Mouse (Mus musculus): ENCODE measurements around the gene BC017158. TPM values are rescaled to one million over a fixed set of nuclear protein-coding genes. Genes with fewer than 3 reads are reported as not detected.
"Not testable (repeated sequence)": the region's sequence is repeated elsewhere in the genome, so short reads cannot be mapped to it uniquely, and the experiment has no call there.

BC017158 gene
- polyA plus RNA-seq (2012; rRNA removed), result 25.9 and 53.1 TPM in 2 replicates

DNA sequence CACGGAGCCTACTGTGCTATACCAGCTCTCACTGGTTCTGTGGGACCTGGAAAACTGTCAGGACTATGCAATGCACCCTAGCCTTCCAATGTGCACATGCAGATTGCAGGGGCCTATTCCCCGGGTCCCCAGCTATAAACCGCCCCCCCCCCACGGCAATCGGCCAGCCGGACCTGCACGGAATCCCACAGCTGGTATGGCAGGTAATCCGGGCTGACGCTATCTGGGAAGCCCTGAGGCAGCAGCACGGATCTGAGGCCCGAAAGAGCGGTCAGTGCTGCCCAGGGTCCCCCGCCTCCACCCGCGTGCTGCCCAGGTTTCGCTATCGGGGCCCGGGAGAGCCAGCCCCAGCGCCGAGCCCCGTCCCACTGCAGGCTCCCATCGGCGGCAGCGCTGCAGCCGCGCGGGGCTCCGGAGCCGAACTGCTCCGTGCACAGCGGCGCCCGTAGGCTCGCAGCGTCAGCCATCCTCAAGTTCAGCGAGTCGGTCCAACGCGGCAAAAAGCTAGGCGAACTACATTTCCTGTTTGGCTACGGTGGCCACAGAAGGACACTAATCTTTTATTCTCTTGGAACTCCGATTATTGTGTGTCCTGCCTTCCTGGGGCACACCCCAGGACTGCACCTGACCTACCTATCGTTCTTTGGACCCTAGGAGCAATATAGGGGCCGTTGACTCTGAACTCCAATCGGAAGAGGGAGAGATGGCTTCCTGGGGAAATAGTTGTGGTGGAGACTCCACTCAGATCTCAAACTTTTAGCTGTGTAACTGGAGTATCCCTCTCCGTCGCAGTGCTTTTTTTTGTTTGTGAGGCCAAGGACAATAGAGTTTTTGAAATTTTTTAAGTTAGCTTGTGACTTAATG, at the start of gene BC017158:
Gene BC017158 (minus strand): TSS at position 554 of the 864 bp plus-strand sequence.
- DNase-seq (ENCODE audit: low read depth, low spot score), result peak; percentile 95
- WGBS, result under 1% methylated on average over 47 of the region's 47 CpGs

- DNase-seq (ENCODE audit: low read depth, low spot score), result no peak
- 72% methylated on average over 8 of the region's 8 CpGs for WGBS
Measured at GRCm38 (mm10) chr7:128346991-128347390, 49.0 kb upstream of the BC017158 start.

DNA sequence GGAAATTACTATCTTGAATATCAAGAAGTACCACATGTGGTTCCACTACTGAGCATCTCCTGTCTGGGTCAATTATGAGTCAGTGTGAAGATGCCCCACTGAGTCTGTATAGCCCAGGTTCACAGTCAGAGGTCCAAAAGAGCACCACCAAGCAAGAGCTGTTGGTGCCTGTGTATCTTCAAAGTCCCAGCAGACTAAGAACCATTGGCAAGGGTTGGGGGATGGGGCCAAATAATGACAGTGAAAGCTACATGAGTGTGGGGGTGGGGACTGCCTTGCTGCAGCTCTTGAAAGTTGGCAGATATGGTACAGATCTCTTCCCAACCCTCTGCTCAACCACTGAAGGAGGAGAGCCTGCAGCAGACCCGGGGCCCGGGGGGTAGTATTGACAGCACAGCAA, 48.6 kb upstream of the BC017158 start:
- no peak for DNase-seq (ENCODE audit: low read depth, low spot score)
- 29% methylated on average over 2 of the region's 2 CpGs for WGBS

DNA sequence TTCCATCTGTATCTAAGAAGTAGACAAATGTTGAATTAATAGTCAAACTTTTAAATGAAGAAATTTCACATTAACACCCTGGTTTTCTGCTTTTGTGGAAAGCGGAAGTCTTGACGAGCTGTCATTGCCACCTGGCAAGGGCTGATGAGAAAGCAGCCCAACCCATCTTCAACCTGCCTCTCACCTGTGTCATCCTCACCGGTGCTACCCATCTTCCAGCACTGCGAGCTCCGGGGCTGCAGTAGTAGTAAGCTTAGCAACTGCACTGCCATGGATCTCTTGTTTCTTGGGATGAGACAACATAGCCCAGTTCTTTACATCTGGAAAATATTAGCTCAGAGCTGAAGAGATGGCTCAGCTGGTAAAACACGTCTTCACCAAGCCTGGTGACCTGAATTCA, 47.7 kb upstream of the BC017158 start:
- 83% methylated on average over 6 of the region's 6 CpGs for WGBS
- no peak for DNase-seq (ENCODE audit: low read depth, low spot score)

DNA sequence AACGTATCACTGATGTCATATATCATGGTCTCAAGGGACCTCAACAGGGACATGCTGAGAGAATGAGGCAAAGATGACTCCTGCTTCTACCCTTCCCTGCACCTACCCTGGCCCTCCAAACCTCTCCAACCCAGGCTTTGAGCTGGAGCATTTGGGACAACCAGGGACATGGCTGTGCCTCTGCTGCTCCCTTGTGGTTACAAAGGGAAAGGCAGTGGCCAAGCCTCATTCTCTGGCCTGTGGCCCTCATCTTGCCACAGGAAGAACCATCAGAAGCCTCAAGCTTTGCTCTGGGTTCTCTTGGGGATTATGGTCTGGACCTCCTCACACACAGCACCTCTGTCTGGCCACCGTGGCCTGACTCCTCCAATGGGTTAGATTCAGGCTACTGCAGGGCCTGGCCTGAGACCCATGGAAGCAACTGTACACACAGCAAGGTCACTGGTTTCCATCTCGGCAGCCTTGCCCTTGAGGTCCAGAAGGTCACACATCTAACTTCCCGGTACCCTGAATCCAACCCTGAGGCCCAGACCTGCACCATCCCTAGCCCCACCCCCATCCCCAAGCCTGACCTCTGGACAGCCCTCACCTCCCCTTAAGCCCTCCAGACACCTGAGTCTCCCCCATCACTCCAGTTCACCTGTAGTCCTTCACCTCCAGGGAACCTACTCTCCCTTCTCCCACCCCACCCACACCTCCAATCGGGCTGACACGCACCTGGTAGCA, 47.1 kb upstream of the BC017158 start:
- WGBS, result 48% methylated on average over 6 of the region's 6 CpGs
- peak; percentile 38 for DNase-seq (ENCODE audit: low read depth, low spot score)

DNA sequence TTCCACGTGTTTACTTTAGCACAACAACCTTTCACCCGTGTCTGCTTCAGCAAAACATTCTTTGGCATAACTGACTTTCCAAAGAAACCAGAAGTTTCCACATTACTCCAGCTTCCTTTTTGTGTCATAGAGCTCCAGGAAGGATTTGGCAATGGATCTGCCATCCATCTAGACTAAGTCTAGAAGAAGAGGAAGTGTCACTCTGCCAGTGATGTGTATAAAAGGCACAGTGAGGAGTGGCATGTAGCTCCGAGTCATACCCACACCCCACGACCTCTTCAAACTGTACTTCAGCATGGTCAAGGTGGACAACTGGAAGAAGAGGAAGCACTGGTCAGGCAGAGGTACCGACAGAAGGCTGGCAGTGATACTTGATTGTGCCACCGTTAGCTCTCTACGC, 46.5 kb upstream of the BC017158 start:
- WGBS, result 69% methylated on average over 7 of the region's 7 CpGs
- DNase-seq (ENCODE audit: low read depth, low spot score), result no peak

DNA sequence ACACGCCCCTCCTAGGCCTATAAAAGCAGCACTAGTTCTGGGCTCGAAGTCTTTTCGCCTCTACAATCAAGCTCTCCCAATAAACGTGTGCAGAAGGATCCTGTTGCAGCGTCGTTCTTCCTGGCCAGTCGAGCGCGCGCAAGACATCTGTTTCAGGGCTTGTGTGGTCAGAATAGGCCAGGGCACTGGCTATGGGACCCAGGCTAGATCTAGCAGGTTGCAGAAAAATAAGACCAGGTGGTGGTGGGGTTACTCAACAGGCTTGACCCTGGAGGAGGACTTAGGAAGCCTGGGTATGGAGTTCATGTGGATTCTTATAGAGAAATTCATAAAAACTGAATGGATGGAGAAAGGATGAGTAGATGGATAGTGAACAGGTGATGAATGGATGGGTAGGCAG, 44.7 kb upstream of the BC017158 start:
- 94% methylated on average over 8 of the region's 10 CpGs for WGBS
- DNase-seq (ENCODE audit: low read depth, low spot score), result not testable (repeated sequence)

DNA sequence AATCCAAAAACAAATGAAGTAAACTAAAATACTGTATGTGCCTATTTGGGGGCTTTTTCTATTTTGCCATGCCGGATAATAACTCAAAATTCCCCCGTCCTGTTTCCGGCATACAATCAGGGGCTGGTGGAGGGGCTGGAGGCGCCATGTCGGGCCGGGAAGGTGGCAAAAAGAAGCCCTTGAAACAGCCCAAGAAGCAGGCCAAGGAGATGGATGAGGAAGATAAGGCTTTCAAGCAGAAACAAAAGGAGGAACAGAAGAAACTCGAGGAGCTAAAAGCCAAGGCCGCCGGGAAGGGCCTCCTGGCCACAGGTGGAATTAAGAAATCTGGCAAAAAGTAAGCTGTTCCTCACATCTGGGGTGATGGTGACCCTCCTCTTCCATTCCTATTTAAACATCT, 42.4 kb upstream of the BC017158 start:
- DNase-seq (ENCODE audit: low read depth, low spot score), result not testable (repeated sequence)

GRCm38 (mm10) chr7:128332896-128333295, 34.9 kb upstream of the BC017158 start:
- DNase-seq (ENCODE audit: low read depth, low spot score), result no peak
- WGBS, result 74% methylated on average over 1 of the region's 1 CpGs

More for the DNA sequence above, 42.4 kb upstream of the BC017158 start:
- WGBS, result 77% methylated on average over 9 of the region's 9 CpGs

GRCm38 (mm10) chr7:128330981-128331380, 33.0 kb upstream of the BC017158 start:
- 74% methylated on average over 9 of the region's 9 CpGs for WGBS
- DNase-seq (ENCODE audit: low read depth, low spot score), result no peak

- 77% methylated on average over 1 of the region's 1 CpGs for WGBS
- no peak for DNase-seq (ENCODE audit: low read depth, low spot score)
Measured at GRCm38 (mm10) chr7:128324977-128325376, 27.0 kb upstream of the BC017158 start.

DNA sequence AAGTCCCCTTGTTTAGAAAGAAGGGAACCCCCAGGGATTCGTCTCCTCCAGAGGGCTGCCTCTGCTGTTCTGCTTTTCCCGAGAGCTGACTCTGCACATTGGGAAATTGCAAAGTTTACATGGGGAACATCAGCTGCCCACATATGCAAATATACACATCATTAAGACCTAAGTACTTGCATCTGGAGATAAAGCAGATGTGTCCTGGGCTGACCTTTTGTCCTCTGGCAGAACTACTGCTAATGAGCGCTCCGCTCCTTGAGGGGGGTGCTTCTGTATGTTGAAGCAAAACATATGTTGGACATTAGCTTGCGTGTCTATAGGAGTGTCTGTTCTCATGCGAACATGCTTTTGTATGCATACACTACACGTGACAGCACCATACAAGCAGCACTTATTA, 23.3 kb upstream of the BC017158 start:
- 68% methylated on average over 7 of the region's 7 CpGs for WGBS
- no peak for DNase-seq (ENCODE audit: low read depth, low spot score)

GRCm38 (mm10) chr7:128320219-128320816, 22.3 kb upstream of the BC017158 start:
- WGBS, result 68% methylated on average over 2 of the region's 2 CpGs
- DNase-seq (ENCODE audit: low read depth, low spot score), result no peak

- no peak for DNase-seq (ENCODE audit: low read depth, low spot score)
- WGBS, result 73% methylated on average over 7 of the region's 7 CpGs
Measured at GRCm38 (mm10) chr7:128319140-128319539, 21.2 kb upstream of the BC017158 start.

DNA sequence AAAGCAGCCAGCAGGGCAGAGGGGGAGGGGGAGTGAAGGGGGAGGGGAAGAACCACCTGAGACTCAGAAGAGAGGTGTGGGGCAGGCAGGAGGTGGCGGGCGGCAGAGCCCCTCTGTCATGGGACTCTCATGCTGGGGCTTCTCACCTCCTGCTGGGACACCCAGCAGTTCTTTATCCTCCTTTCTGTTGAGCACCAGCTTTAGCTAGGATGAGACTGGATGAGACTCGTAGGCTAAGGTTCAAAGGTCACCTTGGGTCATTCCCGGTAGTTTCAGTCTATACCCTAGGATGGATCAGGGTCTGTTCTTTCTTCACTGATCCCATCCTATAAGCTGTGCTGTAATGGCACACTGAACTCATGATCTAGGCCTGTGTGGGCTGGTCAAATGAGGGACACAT, 19.0 kb upstream of the BC017158 start:
- 66% methylated on average over 4 of the region's 4 CpGs for WGBS

DNA sequence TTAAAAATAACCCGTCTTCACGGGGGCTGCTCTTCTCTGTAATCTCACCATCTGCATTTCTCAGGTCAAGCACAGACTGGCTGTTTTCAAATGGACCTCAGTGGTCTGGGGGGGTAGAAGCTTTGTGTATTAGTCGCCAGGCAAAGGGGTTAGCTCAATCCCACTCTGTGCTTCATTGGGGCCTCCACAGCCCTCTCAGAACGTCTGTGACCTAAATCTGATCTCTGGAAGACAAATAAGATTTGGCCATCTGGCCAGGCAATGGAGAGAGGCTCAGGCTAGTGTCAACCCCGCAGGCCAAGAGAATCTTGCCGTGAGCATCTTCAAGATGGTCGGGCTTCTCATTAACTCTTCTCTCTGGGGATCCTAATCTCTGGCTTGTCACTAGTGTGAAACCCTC, 16.5 kb upstream of the BC017158 start:
- DNase-seq (ENCODE audit: low read depth, low spot score), result no peak

More for the DNA sequence above, 19.0 kb upstream of the BC017158 start:
- no peak for DNase-seq (ENCODE audit: low read depth, low spot score)

GRCm38 (mm10) chr7:128313601-128314000, 15.6 kb upstream of the BC017158 start:
- WGBS, result 94% methylated on average over 2 of the region's 2 CpGs

More for the DNA sequence above, 16.5 kb upstream of the BC017158 start:
- WGBS, result 68% methylated on average over 7 of the region's 7 CpGs

GRCm38 (mm10) chr7:128312375-128313059, 14.5 kb upstream of the BC017158 start:
- no peak for DNase-seq (ENCODE audit: low read depth, low spot score)
- WGBS, result 79% methylated on average over 13 of the region's 13 CpGs

More at GRCm38 (mm10) chr7:128313601-128314000, 15.6 kb upstream of the BC017158 start:
- no peak for DNase-seq (ENCODE audit: low read depth, low spot score)

- WGBS, result 78% methylated on average over 8 of the region's 8 CpGs
Measured at GRCm38 (mm10) chr7:128311811-128312210, 13.8 kb upstream of the BC017158 start.

GRCm38 (mm10) chr7:128311263-128311662, 13.3 kb upstream of the BC017158 start:
- WGBS, result 70% methylated on average over 3 of the region's 3 CpGs
- no peak for DNase-seq (ENCODE audit: low read depth, low spot score)

More at GRCm38 (mm10) chr7:128311811-128312210, 13.8 kb upstream of the BC017158 start:
- no peak for DNase-seq (ENCODE audit: low read depth, low spot score)

All from large intestine, adult 2 months (tissue).